Mouse (Mus musculus): ENCODE measurements at regions not wholly inside any gene's neighbourhood (a gene's known extent, or its start where the extent isn't known, plus 50 kb on each side); places are given as distances from the start of the nearest gene placed in this dataset.

DNA sequence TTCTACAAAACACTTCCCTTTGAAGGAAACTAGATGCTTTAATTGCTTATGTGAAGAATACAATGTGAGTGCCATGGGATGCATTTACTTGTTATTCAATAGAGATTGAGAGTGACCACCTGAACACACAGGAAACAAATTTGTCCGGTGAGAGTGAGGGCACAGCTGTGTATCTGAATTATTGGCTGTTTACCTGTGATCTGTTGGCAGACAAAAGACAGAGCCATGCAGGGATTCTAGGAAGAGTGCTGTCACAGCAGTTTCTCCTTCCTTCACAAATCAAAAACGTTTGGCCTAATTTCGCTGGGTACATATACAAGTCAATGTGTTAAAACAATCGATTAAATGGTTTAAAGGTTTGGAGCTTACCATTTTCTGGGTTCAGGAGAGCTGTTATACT lies 202.9 kb upstream of the Tyrp1 start:
- H3K4me3 ChIP-seq (ENCODE audit: insufficient read depth, low read depth, low read length) = no peak overlapping the region
- TF ChIP-seq POLR2A (IDR thresholded peaks at IDR 0.05; ENCODE audit: extremely low read depth, insufficient read depth, low read length) = no peak
- no peak for TF ChIP-seq CTCF (IDR thresholded peaks at IDR 0.05; ENCODE audit: low read depth, low read length)
- WGBS = 70% methylated on average over 4 of the region's 4 CpGs
- H3K9ac ChIP-seq (ENCODE audit: low read depth, low read length) = no peak overlapping the region
- H3K36me3 ChIP-seq (ENCODE audit: control insufficient read depth, insufficient read depth, low read length) = no peaks in the 10 kb centered on the region
- no peaks in the 10 kb centered on the region for H3K27me3 ChIP-seq (ENCODE audit: control insufficient read depth, insufficient read depth, low read length)
- no peak for DNase-seq (ENCODE audit: extremely low read depth, low read depth, low spot score)
- no peak overlapping the region for H3K27ac ChIP-seq (replicated peaks; ENCODE audit: insufficient read depth, low read depth, low read length)
- no peaks in the 10 kb centered on the region for H3K4me1 ChIP-seq (ENCODE audit: control insufficient read depth, insufficient read depth, low read length)
- H3K79me2 ChIP-seq (ENCODE audit: control insufficient read depth, insufficient read depth, low read length) = no peaks in the 10 kb centered on the region

DNA sequence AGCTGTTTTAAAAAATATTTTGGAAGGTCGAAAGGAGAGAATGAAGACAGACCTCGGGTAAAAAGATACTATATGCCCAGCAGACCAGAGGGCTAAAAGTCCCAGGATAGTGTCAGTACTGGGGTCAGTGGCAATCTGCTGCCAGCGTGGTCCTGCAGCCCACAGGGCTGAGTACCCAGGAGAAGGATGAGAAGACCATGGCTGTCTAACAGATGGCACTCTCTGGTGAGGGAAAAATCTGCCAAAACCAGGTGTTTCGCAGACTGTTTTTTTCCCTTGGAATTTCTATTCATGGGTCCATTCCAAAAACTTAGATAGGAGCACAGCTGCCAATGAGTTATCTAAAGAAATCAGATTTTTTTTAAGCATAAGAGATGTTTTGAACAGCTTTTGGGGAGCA lies 202.5 kb upstream of the Tyrp1 start:
- no peaks in the 10 kb centered on the region for H3K79me2 ChIP-seq (ENCODE audit: control insufficient read depth, insufficient read depth, low read length)

DNA sequence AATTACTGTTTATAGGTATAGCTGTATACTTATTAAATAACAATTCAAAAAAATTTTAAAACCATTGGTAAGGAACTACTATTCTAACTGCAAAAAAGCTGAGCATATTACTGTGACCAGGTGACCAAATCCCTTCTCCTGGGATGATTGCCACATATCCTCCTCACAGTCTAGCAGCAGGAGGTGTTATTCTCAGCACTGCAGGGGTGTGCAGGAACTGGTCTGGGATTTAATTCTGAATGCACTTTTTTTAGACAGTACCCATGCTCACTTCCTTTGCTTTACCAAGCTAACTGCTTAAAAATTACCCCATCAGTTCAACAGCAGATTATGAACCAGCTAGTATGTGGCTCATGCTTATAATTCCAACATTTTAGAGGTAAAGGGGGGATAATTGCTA lies 195.5 kb upstream of the Tyrp1 start:
- H3K27ac ChIP-seq (replicated peaks; ENCODE audit: insufficient read depth, low read depth, low read length) = no peak overlapping the region
- TF ChIP-seq CTCF (IDR thresholded peaks at IDR 0.05; ENCODE audit: low read depth, low read length) (no peak), POLR2A (IDR thresholded peaks at IDR 0.05; ENCODE audit: extremely low read depth, insufficient read depth, low read length) (no peak)
- no peaks in the 10 kb centered on the region for H3K36me3 ChIP-seq (ENCODE audit: control insufficient read depth, insufficient read depth, low read length)
- no peaks in the 10 kb centered on the region for H3K27me3 ChIP-seq (ENCODE audit: control insufficient read depth, insufficient read depth, low read length)
- no peak overlapping the region for H3K4me3 ChIP-seq (ENCODE audit: insufficient read depth, low read depth, low read length)
- no peak for DNase-seq (ENCODE audit: extremely low read depth, low read depth, low spot score)
- no peak overlapping the region for H3K9ac ChIP-seq (ENCODE audit: low read depth, low read length)
- no peaks in the 10 kb centered on the region for H3K4me1 ChIP-seq (ENCODE audit: control insufficient read depth, insufficient read depth, low read length)
- no peaks in the 10 kb centered on the region for H3K79me2 ChIP-seq (ENCODE audit: control insufficient read depth, insufficient read depth, low read length)

More for the DNA sequence above, 202.5 kb upstream of the Tyrp1 start:
- Histone ChIP-seq H3K4me3 (ENCODE audit: insufficient read depth, low read depth, low read length) (no peak overlapping the region), H3K9ac (ENCODE audit: low read depth, low read length) (no peak overlapping the region), H3K36me3 (ENCODE audit: control insufficient read depth, insufficient read depth, low read length) (no peaks in the 10 kb centered on the region), H3K27ac (replicated peaks; ENCODE audit: insufficient read depth, low read depth, low read length) (no peak overlapping the region), H3K4me1 (ENCODE audit: control insufficient read depth, insufficient read depth, low read length) (no peaks in the 10 kb centered on the region), H3K27me3 (ENCODE audit: control insufficient read depth, insufficient read depth, low read length) (no peaks in the 10 kb centered on the region)
- no peak for DNase-seq (ENCODE audit: extremely low read depth, low read depth, low spot score)
- TF ChIP-seq CTCF (IDR thresholded peaks at IDR 0.05; ENCODE audit: low read depth, low read length) (no peak), POLR2A (IDR thresholded peaks at IDR 0.05; ENCODE audit: extremely low read depth, insufficient read depth, low read length) (no peak)
- WGBS = 71% methylated on average over 4 of the region's 4 CpGs
